Mouse (Mus musculus) embryonic fibroblast, embryonic 13.5 days (primary cell): Measurements from ENCODE around the gene Tsc2.

Experiments
- CTCF ChIP-seq: IDR thresholded peaks from 2 replicates; pipeline ENCODE4 v1.5.1; 2011; ENCODE audit warnings: mild to moderate bottlenecking, control low read depth, low read length, moderate library complexity, borderline replicate concordance; ENCODE audit not compliant: insufficient read depth
- POLR2A ChIP-seq: IDR thresholded peaks from 2 replicates; pipeline ENCODE4 v1.6.1; 2011; ENCODE audit warnings: low read depth, mild to moderate bottlenecking, control low read depth, low read length, moderate library complexity

- TF ChIP-seq CTCF (no peak), POLR2A (no peak)
Observed at GRCm38 (mm10) chr17:24558600-24559099, 73.8 kb downstream of the Tsc2 start.
